Mouse (Mus musculus) E14TG2a.4 (cell line): ENCODE results near the gene Ccdc40.

Experiments
- H3K27me3 ChIP-seq: 2 replicates; pipeline ENCODE4 v1.6.1; 2014; ENCODE audit warnings: low read length, control low read depth; ENCODE audit not compliant: insufficient read depth
- H3K36me3 ChIP-seq: 2 replicates; pipeline ENCODE4 v1.6.1; 2014; ENCODE audit warnings: low read length, control low read depth; ENCODE audit not compliant: insufficient read depth
- H3K4me1 ChIP-seq: replicated peaks from 2 replicates; pipeline ENCODE4 v1.6.1; 2014; ENCODE audit warnings: low read depth, low read length, control low read depth
- H3K4me3 ChIP-seq: replicated peaks from 2 replicates; pipeline ENCODE4 v1.5.1; 2014; ENCODE audit warnings: mild to moderate bottlenecking, low read length
- H3K9me3 ChIP-seq: 2 replicates; pipeline ENCODE4 v1.6.1; 2014; ENCODE audit warnings: low read length, control low read depth
- CTCF ChIP-seq: conservative IDR thresholded peaks from 2 replicates; pipeline ENCODE4 v1.5.1; 2014; ENCODE audit warnings: low read length
- NANOG ChIP-seq: IDR thresholded peaks from 2 replicates; pipeline ENCODE4 v1.6.1; 2014; ENCODE audit warnings: borderline replicate concordance, low read length, mixed read lengths
- POU5F1 ChIP-seq: IDR thresholded peaks from 2 replicates; pipeline ENCODE4 v1.6.1; 2014; ENCODE audit warnings: low read length, borderline replicate concordance

Gene Ccdc40

GRCm38 (mm10) chr11:119224926-119225325, 3.4 kb upstream of the Ccdc40 start:
- H3K27me3 ChIP-seq = peaks cover 83% of the 10 kb centered on the region
- H3K36me3 ChIP-seq = no peaks in the 10 kb centered on the region
- H3K4me3 ChIP-seq = no peak overlapping the region
- no peak for TF ChIP-seq CTCF
- TF ChIP-seq NANOG = no peak
- TF ChIP-seq POU5F1 = no peak
- H3K9me3 ChIP-seq = peaks cover 5% of the 10 kb centered on the region; the same call in 1 of the 2 replicates
- peaks cover 70% of the 10 kb centered on the region for H3K4me1 ChIP-seq

- Histone ChIP-seq H3K4me3 (no peak overlapping the region), H3K36me3 (no peaks in the 10 kb centered on the region), H3K27me3 (peaks cover 85% of the 10 kb centered on the region), H3K9me3 (peaks cover 5% of the 10 kb centered on the region; the same call in 1 of the 2 replicates), H3K4me1 (peaks cover 63% of the 10 kb centered on the region)
- TF ChIP-seq POU5F1 (no peak), CTCF (no peak), NANOG (no peak)
Observed at GRCm38 (mm10) chr11:119225634-119226033, 2.7 kb upstream of the Ccdc40 start.

- TF ChIP-seq POU5F1 (no peak), NANOG (no peak), CTCF (no peak)
- peaks cover 45% of the 10 kb centered on the region for H3K4me1 ChIP-seq
- H3K36me3 ChIP-seq = no peaks in the 10 kb centered on the region
- H3K27me3 ChIP-seq = peaks cover 87% of the 10 kb centered on the region
- H3K4me3 ChIP-seq = peak overlapping the region; percentile 90
- peaks cover 5% of the 10 kb centered on the region; the same call in 1 of the 2 replicates for H3K9me3 ChIP-seq
Observed at GRCm38 (mm10) chr11:119227591-119227990, 781 bp upstream of the Ccdc40 start.

- TF ChIP-seq CTCF = no peak
- no peak for TF ChIP-seq NANOG
- no peak for TF ChIP-seq POU5F1
- Histone ChIP-seq H3K9me3 (no peaks in the 10 kb centered on the region), H3K4me3 (peak overlapping the region; percentile 90), H3K4me1 (peaks cover 31% of the 10 kb centered on the region), H3K27me3 (peaks cover 74% of the 10 kb centered on the region), H3K36me3 (no peaks in the 10 kb centered on the region)
Observed at GRCm38 (mm10) chr11:119228846-119229626, 664 bp downstream of the Ccdc40 start.

- H3K9me3 ChIP-seq = no peaks in the 10 kb centered on the region
- peak; percentile 42 for TF ChIP-seq CTCF
- TF ChIP-seq NANOG = no peak
- no peak overlapping the region for H3K4me3 ChIP-seq
- H3K4me1 ChIP-seq = peaks cover 48% of the 10 kb centered on the region
- no peaks in the 10 kb centered on the region for H3K36me3 ChIP-seq
- H3K27me3 ChIP-seq = peaks cover 36% of the 10 kb centered on the region
Observed at GRCm38 (mm10) chr11:119234770-119235169, 6.4 kb downstream of the Ccdc40 start.

GRCm38 (mm10) chr11:119235596-119235995, 7.2 kb downstream of the Ccdc40 start:
- Histone ChIP-seq H3K27me3 (peaks cover 35% of the 10 kb centered on the region), H3K4me1 (peaks cover 56% of the 10 kb centered on the region), H3K9me3 (no peaks in the 10 kb centered on the region), H3K4me3 (no peak overlapping the region), H3K36me3 (no peaks in the 10 kb centered on the region)
- TF ChIP-seq NANOG (no peak), POU5F1 (no peak), CTCF (peak; percentile 92)

- Histone ChIP-seq H3K27me3 (peaks cover 29% of the 10 kb centered on the region), H3K4me3 (peak overlapping the region; percentile 35; the same call in 1 of the 2 replicates), H3K36me3 (no peaks in the 10 kb centered on the region), H3K4me1 (peaks cover 57% of the 10 kb centered on the region), H3K9me3 (no peaks in the 10 kb centered on the region)
- TF ChIP-seq NANOG (no peak), CTCF (no peak), POU5F1 (no peak)
Observed at GRCm38 (mm10) chr11:119236354-119236753, 8.0 kb downstream of the Ccdc40 start.

- H3K4me1 ChIP-seq = peaks cover 59% of the 10 kb centered on the region
- H3K4me3 ChIP-seq = no peak overlapping the region
- TF ChIP-seq POU5F1 (no peak), NANOG (no peak), CTCF (no peak)
- peaks cover 28% of the 10 kb centered on the region for H3K27me3 ChIP-seq
- no peaks in the 10 kb centered on the region for H3K36me3 ChIP-seq
- H3K9me3 ChIP-seq = no peaks in the 10 kb centered on the region
Observed at GRCm38 (mm10) chr11:119237007-119237406, 8.6 kb downstream of the Ccdc40 start.
